9 mouse cellular contexts compared by ENCODE assay signal in genomic region chr13:49127844-49128631, GRCm38 (mm10). TPM values are rescaled to one million over a fixed set of nuclear protein-coding genes. Genes with fewer than 3 reads are reported as not detected.
DNase-seq lines count a peak whose midpoint lies in the region; ATAC-seq and TF ChIP-seq lines count a peak whose summit lies in the region.
"Had no signal": no experiment of that assay in that cellular context is flagged by ENCODE, and none has a peak within 500 bp of the region (broad histone marks: within the 10 kb centered on the region; RNA-seq: fewer than 3 reads in every experiment).

No protein-coding gene starts in this region.

- peak; percentile 28 for DNase-seq in layer of hippocampus, adult 9-11 months
- no peak for DNase-seq in layer of hippocampus, postnatal 25 days (ENCODE audit: extremely low spot score in 1 of 2, low spot score in 1 of 2)
- peak; percentile 52 to 55 for DNase-seq in right cerebral cortex, adult 2 months (ENCODE audit: low spot score in 2 of 2)
- DNase-seq in liver, postnatal 0 days: no peak
- DNase-seq in thymus, postnatal 14 days: no peak
- DNase-seq in ovary, adult 18-20 months (ENCODE audit: low spot score): no peak

- no peak for TF ChIP-seq EP300 in liver, postnatal 0 days (IDR thresholded peaks at IDR 0.05; ENCODE audit: low read depth)

- 42% methylated on average over 15 of the region's 15 CpGs for WGBS in embryonic facial prominence, embryonic 15.5 days
- WGBS in hindbrain, embryonic 12.5 days: 43% methylated on average over 15 of the region's 15 CpGs
- 68% methylated on average over 15 of the region's 15 CpGs for WGBS in liver, postnatal 0 days (ENCODE audit: insufficient replicate concordance)

- no peaks in the 10 kb centered on the region for H3K27me3 ChIP-seq in embryonic facial prominence, embryonic 15.5 days
- no peaks in the 10 kb centered on the region for H3K27me3 ChIP-seq in hindbrain, embryonic 12.5 days
- H3K27me3 ChIP-seq in liver, postnatal 0 days (ENCODE audit: insufficient read depth, low read length): no peaks in the 10 kb centered on the region

- no peak for TF ChIP-seq CTCF in liver, postnatal 0 days (IDR thresholded peaks at IDR 0.05; ENCODE audit: low read depth)

- no peaks in the 10 kb centered on the region for H3K9me3 ChIP-seq in embryonic facial prominence, embryonic 15.5 days (replicated peaks)
- no peaks in the 10 kb centered on the region for H3K9me3 ChIP-seq in hindbrain, embryonic 12.5 days (replicated peaks)
- H3K9me3 ChIP-seq in liver, postnatal 0 days (ENCODE audit: low read length): no peaks in the 10 kb centered on the region

- ATAC-seq in embryonic facial prominence, embryonic 15.5 days (ENCODE audit: insufficient number of reproducible peaks, low FRiP score, low TSS enrichment, low read depth): peak; percentile 34; the same call in 1 of the 2 replicates
- ATAC-seq in hindbrain, embryonic 12.5 days (ENCODE audit: low FRiP score): no peak
- ATAC-seq in liver, postnatal 0 days: no peak

- no peak overlapping the region for H3K4me3 ChIP-seq in embryonic facial prominence, embryonic 15.5 days (replicated peaks)
- no peak overlapping the region for H3K4me3 ChIP-seq in hindbrain, embryonic 12.5 days
- no peak overlapping the region for H3K4me3 ChIP-seq in liver, postnatal 0 days (ENCODE audit: low read depth, low read length)
- H3K4me3 ChIP-seq: myocyte had no signal

- H3K27ac ChIP-seq in embryonic facial prominence, embryonic 15.5 days (replicated peaks): no peak overlapping the region; the same call in 1 of the 2 replicates
- H3K27ac ChIP-seq in hindbrain, embryonic 12.5 days: peak overlapping the region; percentile 55
- no peak overlapping the region for H3K27ac ChIP-seq in liver, postnatal 0 days (ENCODE audit: low read depth)

- H3K9ac ChIP-seq in embryonic facial prominence, embryonic 15.5 days: no peak overlapping the region
- no peak overlapping the region for H3K9ac ChIP-seq in hindbrain, embryonic 12.5 days
- no peak overlapping the region for H3K9ac ChIP-seq in liver, postnatal 0 days (replicated peaks)

- H3K4me2 ChIP-seq in embryonic facial prominence, embryonic 15.5 days (replicated peaks): no peak overlapping the region
- peak overlapping the region; percentile 30 for H3K4me2 ChIP-seq in hindbrain, embryonic 12.5 days (replicated peaks)
- H3K4me2 ChIP-seq in liver, postnatal 0 days (ENCODE audit: low read depth, low read length): no peak overlapping the region

- no peaks in the 10 kb centered on the region for H3K36me3 ChIP-seq in embryonic facial prominence, embryonic 15.5 days
- H3K36me3 ChIP-seq in hindbrain, embryonic 12.5 days: no peaks in the 10 kb centered on the region
- no peaks in the 10 kb centered on the region for H3K36me3 ChIP-seq in liver, postnatal 0 days (replicated peaks; ENCODE audit: insufficient read depth, low read length)

- H3K4me1 ChIP-seq in embryonic facial prominence, embryonic 15.5 days: peaks cover 46% of the 10 kb centered on the region
- peaks cover 60% of the 10 kb centered on the region for H3K4me1 ChIP-seq in hindbrain, embryonic 12.5 days
- H3K4me1 ChIP-seq in liver, postnatal 0 days (ENCODE audit: insufficient read depth): peaks cover 7% of the 10 kb centered on the region

RNA-seq across cellular contexts. Expression of gene Wnk2, which starts 19.8 kb away (rescaled TPM):
- total RNA-seq in layer of hippocampus, postnatal 25 days (2021): 10 to 100 TPM; 88.2 to 98.9 TPM
- polyA plus RNA-seq in embryonic facial prominence, embryonic 15.5 days (2015; fragmentation: Nextera tagmentation; extraction: Ambion mirVana): 2.6 and 3.1 TPM in 2 replicates
- 16.0 and 16.2 TPM in 2 replicates for polyA plus RNA-seq in hindbrain, embryonic 12.5 days (2016; fragmentation: Nextera tagmentation; extraction: Ambion mirVana)
- polyA plus RNA-seq in liver, postnatal 0 days (2015; fragmentation: Nextera tagmentation; extraction: Ambion mirVana): 0.13 and 0.15 TPM in 2 replicates
- polyA plus RNA-seq: myocyte had no signal

RNA-seq across cellular contexts. Expression of gene Ninj1, which starts 59.2 kb away (rescaled TPM):
- 10 to 100 TPM; 23.6 to 25.1 TPM for total RNA-seq in layer of hippocampus, postnatal 25 days (2021)
- polyA plus RNA-seq in embryonic facial prominence, embryonic 15.5 days (2015; fragmentation: Nextera tagmentation; extraction: Ambion mirVana): 61.1 and 62.7 TPM in 2 replicates
- polyA plus RNA-seq in hindbrain, embryonic 12.5 days (2016; fragmentation: Nextera tagmentation; extraction: Ambion mirVana): 26.5 and 28.1 TPM in 2 replicates
- polyA plus RNA-seq in liver, postnatal 0 days (2015; fragmentation: Nextera tagmentation; extraction: Ambion mirVana): 106 and 118 TPM in 2 replicates

Comparison
In these comparisons a context has a peak if more than half of its experiments do, and no peak if none do; other contexts are left out.
1. DNase-seq: peak in layer of hippocampus, adult 9-11 months (single experiment) and right cerebral cortex, adult 2 months (2 of 2); none in layer of hippocampus, postnatal 25 days (0 of 2), liver, postnatal 0 days (single experiment), thymus, postnatal 14 days (single experiment) and ovary, adult 18-20 months (single experiment).